Mouse (Mus musculus) olfactory bulb, adult 2 months (tissue): ENCODE data around the gene Mbd6.

Source experiments
- CTCF ChIP-seq: fragments of 200-500 bp; IDR thresholded peaks from 2 replicates; pipeline ENCODE4 v1.5.1; 2012; ENCODE audit warnings: low read depth, mild to moderate bottlenecking, low read length, moderate library complexity; ENCODE audit not compliant: insufficient read depth
- POLR2A ChIP-seq: fragments of 200-500 bp; IDR thresholded peaks from 2 replicates; pipeline ENCODE4 v1.6.1; 2012; ENCODE audit warnings: mild to moderate bottlenecking, low read depth, low read length, moderate library complexity; ENCODE audit not compliant: insufficient read depth

GRCm38 (mm10) chr10:127290307-127290929 is 1.6 kb upstream of the Mbd6 start:
- TF ChIP-seq CTCF (no peak), POLR2A (peak; percentile 53)
